Mouse (Mus musculus) retina, postnatal 1 day (tissue): ENCODE data around the gene Enox1.

Experiments
- DNase-seq: peaks from one replicate; pipeline ENCODE4 v3.0.0-alpha.2; 2012

Gene Enox1

GRCm38 (mm10) chr14:77464782-77465181 is 308.2 kb downstream of the Enox1 start:
- no peak for DNase-seq

- no peak for DNase-seq
Measured at GRCm38 (mm10) chr14:77470577-77470976, 314.0 kb downstream of the Enox1 start.

GRCm38 (mm10) chr14:77473501-77473900 is 316.9 kb downstream of the Enox1 start:
- no peak for DNase-seq

GRCm38 (mm10) chr14:77474026-77474425 is 317.5 kb downstream of the Enox1 start:
- DNase-seq = no peak

GRCm38 (mm10) chr14:77475134-77475820 is 318.7 kb downstream of the Enox1 start:
- DNase-seq = no peak

GRCm38 (mm10) chr14:77477704-77478103 is 321.1 kb downstream of the Enox1 start:
- DNase-seq = peak; percentile 27

- no peak for DNase-seq
Measured at GRCm38 (mm10) chr14:77478210-77478609, 321.6 kb downstream of the Enox1 start.

GRCm38 (mm10) chr14:77478692-77479091 is 322.1 kb downstream of the Enox1 start:
- no peak for DNase-seq

- no peak for DNase-seq
Measured at GRCm38 (mm10) chr14:77483076-77483475, 326.5 kb downstream of the Enox1 start.

GRCm38 (mm10) chr14:77484951-77485447 is 328.4 kb downstream of the Enox1 start:
- no peak for DNase-seq

- no peak for DNase-seq
Measured at GRCm38 (mm10) chr14:77490699-77491098, 334.1 kb downstream of the Enox1 start.

GRCm38 (mm10) chr14:77491731-77492130 is 335.2 kb downstream of the Enox1 start:
- DNase-seq = no peak

GRCm38 (mm10) chr14:77499996-77500581 is 343.5 kb downstream of the Enox1 start:
- DNase-seq = no peak

GRCm38 (mm10) chr14:77504458-77505135 is 348.0 kb downstream of the Enox1 start:
- DNase-seq = no peak

GRCm38 (mm10) chr14:77506341-77506740 is 349.8 kb downstream of the Enox1 start:
- no peak for DNase-seq

- DNase-seq = no peak
Measured at GRCm38 (mm10) chr14:77508036-77508435, 351.5 kb downstream of the Enox1 start.

GRCm38 (mm10) chr14:77509042-77509441 is 352.5 kb downstream of the Enox1 start:
- DNase-seq = no peak

GRCm38 (mm10) chr14:77509924-77510323 is 353.4 kb downstream of the Enox1 start:
- DNase-seq = no peak

- no peak for DNase-seq
Measured at GRCm38 (mm10) chr14:77511137-77511870, 354.7 kb downstream of the Enox1 start.

GRCm38 (mm10) chr14:77518017-77518416 is 361.5 kb downstream of the Enox1 start:
- DNase-seq = no peak

GRCm38 (mm10) chr14:77518941-77519695 is 362.6 kb downstream of the Enox1 start:
- DNase-seq = no peak

GRCm38 (mm10) chr14:77519701-77520100 is 363.1 kb downstream of the Enox1 start:
- DNase-seq = no peak
